Mouse (Mus musculus): Measurements from ENCODE around the gene Gpr174.

DNA sequence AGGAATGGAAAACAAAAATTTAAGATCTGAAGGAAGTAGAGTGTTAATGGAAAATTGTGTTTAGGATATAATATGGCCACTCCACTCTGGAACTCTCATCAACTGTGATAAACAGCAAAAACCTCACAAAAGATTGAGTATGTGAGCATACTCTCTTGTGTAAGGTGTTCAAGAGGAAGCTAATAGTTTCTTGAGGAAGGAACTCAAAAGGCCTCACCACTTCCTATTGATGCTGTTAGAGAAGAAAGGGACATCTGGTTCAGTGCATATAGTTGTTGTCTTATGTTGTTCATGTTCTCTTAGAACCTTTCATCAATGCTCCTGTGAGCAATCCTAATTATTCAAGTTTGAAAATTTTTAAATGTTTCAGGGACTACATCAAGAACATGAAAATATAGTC lies 21.0 kb upstream of the Gpr174 start:
- TF ChIP-seq CTCF (IDR thresholded peaks at IDR 0.05; ENCODE audit: low read depth, low read length) (no peak), POLR2A (IDR thresholded peaks at IDR 0.05; ENCODE audit: borderline replicate concordance, low read depth, low read length) (no peak)
